Mouse (Mus musculus) spleen, postnatal 10 days (tissue): ENCODE results near the gene Actl6a.
"Not testable (repeated sequence)": the region's sequence is repeated elsewhere in the genome, so short reads cannot be mapped to it uniquely, and the experiment has no call there.

Source experiments
- DNase-seq, 2 experiments: peaks; one replicate each; pipeline ENCODE4 v3.0.0; 2021 to 2022; ENCODE audit warnings: low spot score in 2 of 2

The Actl6a gene

DNA sequence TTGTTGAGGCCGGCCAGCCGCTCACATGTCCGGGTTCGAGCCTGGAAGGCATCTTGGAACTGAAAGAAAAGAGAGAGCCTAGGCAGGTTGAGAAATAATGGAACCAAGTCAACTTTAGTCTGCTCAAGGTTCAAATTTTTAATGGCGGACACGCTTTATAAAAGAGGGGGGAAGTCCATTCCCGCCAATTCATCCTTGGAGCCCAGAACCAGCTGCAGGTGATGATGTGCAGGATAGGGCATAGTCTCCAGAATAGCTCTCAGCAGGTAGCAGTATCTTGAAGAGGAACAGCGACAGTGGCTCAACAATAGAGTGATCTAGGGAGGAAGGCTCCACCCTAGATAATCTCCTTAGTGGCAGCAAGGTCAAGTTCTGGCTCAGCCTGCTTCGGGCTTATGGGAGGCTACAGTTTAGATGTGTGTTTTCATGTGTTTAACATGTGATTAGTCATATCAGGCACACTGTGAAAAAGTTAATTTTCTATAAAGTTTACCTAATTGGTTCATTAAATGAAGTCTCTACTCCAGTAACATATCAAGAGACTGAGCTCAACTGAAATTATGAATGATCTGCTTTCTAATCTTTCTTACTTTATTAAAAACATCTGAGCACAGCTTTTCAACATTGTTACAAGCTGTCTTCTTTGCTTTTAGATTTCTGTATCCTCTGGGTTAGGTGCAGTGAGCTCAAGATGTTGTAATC, at the start of gene Actl6a:
Gene Actl6a, plus strand, starts transcription at position 652 of the 702 bp plus-strand sequence.
- DNase-seq = not testable (repeated sequence)

DNA sequence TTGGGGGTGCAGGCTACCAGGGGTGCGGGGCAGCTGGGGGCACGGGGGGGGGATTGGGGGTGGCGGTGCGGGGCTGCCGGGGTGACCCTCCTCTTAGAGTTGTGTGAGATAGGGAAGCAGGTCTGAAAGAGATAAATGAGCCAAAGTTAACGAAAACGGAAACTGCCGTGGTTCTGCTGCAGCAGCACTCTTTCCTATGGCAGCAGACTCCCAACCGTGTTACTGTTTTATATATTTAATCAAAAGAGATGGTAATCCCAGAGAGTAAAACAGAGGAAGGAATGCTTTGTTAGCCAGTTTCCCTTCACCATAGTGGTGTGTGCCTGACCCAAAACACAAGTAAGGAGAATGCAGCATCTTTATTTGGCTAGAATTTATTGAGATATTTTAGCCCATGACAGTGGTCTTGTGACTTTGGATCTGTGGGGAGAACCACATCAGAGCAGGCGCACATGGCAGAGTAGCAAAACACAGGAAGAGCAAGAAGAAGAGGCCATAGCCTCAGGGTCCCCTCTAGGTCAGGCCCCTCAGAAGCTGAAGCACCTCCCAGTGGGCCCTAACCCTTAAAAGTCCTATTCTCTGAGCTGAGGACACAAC, 49.6 kb upstream of the Actl6a start:
- no peak for DNase-seq

DNA sequence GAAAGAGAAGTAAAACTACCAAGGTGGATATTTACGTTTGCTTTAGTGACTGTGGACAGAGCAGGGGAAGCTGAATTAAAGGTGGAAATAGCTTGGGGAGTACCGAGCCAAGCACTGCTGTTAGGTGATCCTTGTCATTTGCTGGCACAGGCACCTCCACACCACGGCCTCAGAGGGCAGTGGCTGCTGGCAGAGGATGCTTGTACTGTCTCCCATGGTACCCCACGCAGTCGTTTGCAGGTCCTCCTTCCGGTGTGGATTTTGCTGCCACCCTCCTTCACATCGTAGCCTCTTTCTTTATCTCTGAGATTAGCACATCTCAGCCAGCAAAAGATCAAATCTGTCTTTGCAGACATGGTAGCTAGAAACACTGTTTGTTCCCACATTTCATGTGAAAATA, 47.7 kb upstream of the Actl6a start:
- DNase-seq = no peak

DNA sequence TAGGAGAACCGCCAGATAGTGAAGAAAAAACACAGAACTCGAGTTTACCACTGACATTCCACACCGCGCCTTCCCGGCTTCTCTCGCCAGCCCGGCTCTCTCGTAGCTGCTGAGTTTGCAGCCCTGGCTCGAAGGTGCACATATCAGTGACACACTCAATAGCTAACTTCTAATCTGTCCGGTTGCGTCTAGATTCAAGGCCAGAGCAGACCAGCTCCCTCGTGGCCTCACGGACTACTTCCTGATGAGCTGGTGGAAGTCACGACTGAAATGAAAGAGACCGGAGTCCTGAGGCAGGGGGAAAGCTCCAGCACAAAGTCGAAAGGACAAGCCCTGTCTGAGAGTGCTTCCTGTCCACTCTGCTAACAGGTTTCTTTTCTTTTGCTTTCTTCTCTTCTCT, 47.3 kb upstream of the Actl6a start:
- no peak for DNase-seq

DNA sequence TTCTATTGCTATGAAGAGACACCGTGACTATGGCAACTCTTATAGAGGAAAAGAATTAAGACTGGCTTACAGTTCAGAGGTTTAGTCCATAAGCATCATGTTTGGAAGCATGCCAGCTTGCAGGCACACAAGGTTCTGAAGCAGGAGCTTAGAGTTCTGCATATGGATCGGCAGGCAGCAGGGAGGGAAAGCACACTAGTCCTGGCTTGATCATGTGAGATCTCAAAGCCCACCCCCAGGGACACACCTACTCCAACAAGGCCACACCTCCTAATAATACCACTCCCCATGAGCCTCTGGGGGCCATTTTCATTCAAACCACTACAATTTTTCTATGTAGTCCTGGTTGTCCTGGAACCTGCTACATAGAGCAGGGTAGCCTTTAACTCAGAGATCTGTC, 46.6 kb upstream of the Actl6a start:
- no peak for DNase-seq

DNA sequence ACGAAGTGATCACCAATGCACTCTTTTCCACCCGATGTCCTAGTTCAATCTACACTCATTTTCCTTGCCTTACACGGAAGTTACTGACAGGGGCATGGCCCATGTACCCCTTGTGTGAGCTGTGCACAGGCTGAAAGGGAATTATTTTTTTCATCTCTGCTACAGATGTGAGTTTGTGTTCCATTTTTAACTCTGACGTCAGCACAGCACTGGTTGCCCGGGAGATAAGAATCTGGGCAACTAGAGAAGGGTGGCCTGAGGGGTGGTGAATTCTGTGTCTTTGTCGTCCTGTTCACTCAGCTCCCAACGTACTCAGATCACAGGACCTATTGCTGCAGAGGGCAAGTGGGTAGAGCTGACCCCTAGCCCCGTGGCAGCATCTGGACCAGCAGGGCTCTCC, 45.8 kb upstream of the Actl6a start:
- DNase-seq = no peak

DNA sequence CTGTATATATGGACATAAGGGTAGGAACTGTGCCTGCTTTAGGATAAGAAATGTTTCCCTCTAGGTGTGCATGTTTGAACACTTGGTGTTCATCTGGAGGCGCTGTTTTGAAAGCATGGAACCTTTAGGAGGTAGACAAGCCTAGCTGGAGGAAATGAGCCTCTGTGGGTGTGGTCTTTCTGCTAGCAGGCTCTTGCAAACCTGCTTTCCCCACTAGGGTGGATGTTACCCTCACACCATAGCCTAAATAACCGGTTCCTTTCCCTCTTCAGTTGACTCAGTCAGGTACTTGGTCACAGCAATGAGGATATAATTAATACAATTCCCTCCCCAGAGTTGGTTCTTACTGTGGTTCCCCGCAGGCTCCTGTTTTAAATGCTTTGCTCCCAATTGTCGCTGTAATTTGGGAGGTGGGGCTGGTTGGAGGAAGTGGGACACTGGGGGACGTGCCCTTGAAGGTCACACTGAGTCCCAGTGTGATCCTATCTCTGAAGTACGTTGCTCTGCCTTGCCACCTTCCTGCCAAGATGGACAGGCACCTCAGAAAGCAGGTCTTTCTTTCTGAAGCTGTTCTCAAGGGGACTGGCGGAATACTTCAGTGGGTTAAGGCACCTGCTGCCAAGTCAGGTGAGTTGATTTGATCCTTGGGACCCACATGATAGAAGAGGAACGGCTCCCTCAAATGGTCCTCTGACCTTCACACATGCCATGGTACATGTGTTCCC, 45.1 kb upstream of the Actl6a start:
- DNase-seq = no peak

DNA sequence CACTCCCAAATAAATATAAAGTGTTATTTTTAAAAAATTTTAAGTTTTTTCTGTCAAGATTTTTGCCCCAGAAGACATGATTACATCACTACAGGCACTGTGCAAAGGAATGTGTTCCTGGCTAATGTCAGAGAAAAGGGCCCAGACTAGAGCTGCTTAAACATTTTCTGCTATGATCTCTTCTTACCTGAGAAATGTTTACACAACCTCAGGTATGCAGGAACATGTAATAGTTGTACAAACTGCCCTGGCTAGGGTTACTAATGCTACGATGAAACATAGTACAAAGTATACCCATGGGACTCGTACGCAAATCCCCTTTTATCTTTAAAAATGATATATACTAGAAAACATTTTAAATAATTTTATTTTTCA, 44.6 kb upstream of the Actl6a start:
- no peak for DNase-seq

DNA sequence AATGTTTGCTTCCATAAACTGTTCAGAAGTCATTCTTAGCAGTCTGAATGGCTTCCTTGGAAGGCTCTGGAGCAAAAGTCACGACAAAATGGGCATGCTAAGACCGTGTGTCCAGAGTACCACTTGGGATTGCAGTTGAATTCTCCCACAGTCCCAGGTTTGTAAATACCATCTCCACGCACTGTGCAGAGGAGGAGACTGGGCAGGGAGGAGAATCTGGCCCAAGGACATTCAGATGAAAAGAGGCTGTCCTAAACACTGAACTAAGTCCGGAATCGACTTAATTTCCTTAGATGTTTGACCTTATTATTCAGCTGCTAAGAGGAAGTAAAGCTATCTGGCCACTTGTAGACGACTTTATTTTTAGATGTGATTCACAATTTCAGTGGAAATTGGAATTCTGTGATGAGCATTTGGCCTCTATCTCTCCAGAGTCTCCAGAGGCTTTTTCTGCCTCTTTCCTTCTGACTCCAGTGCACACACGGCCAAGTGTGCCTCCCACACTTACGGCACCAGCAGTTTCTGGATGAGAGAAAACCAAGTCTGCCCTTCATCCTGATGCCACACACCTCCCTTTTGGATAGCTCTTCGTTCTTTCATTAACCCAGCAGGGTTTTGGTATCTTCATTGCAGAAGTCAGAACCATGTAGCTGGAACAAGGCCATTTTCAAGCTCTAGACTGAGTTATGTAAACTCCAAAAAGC, 37.7 kb upstream of the Actl6a start:
- DNase-seq = no peak

DNA sequence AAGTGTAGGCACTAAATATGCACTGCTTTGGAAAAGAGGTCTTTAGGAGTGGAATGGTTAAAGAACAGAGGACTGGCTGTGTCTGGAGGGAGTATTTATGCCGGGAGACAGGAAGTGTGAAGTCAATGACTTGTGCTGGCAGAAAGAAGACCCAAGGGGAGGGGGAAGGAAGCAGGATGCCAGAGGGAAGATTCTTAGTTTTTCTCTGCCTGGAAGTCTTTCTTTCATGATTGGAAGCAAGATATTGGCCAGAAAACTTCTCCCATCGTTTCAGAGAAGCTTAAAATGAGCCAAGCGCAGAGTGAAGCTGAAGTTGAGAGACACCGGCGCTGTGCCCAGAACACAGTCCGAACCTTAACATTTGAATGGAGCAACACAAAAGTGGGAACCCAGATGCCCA, 36.9 kb upstream of the Actl6a start:
- DNase-seq = no peak

DNA sequence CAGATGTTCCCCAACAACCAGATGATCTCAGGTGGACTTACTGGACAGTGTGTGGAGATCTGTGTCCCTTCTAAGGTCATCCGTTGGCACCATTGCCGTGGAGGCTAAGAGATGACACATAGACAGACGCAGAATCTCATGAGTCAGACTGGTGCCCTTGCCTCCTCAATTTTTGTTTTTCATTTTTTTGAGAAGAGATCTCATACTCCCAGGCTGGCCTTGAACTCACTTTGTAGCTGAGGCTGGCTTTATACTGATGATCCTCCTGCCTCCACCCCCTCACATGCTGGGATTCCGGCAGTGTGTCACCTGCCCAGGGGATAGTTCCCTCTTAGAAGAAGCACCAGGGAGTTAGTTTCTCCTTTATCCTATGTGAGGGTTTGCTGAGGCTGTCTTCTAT, 35.9 kb upstream of the Actl6a start:
- no peak for DNase-seq

DNA sequence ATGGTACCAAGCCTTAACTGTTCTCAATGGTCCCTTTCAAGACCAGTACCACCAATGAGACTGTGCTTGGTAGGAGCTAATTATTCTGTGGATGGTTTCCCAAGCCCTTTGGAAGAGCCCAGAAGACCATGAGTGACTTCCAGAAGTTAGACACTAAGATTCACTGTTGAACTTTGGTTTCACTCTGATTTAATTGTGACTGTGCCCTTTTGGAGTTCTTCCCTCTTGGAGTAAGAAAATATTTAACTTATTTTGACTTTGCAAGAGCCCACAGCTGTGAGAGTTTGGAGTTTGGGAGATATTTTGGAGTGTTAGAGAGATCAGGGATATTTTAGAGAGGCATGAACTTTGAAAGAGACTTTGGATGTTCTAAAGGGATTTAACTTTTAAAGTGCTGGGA, 32.9 kb upstream of the Actl6a start:
- DNase-seq = no peak

DNA sequence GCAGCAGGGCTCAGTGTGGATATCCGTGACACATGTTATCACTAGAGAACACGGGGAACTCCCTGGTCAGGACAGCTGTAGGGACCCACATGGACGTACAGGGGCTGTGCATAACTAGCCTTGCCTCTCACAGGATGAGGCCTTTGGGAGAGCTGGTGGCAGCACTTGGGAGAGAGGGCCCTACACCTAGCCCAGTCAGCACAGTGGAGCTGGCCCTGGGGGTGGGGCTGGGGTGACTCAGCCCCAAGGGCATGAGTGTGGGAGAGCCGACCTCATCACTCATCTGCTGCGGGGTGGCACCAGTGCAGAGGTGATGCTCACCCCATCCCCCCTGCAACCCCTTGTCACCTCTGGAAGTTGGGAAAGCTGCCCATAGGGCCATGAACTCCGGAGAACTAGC, 29.7 kb upstream of the Actl6a start:
- no peak for DNase-seq

DNA sequence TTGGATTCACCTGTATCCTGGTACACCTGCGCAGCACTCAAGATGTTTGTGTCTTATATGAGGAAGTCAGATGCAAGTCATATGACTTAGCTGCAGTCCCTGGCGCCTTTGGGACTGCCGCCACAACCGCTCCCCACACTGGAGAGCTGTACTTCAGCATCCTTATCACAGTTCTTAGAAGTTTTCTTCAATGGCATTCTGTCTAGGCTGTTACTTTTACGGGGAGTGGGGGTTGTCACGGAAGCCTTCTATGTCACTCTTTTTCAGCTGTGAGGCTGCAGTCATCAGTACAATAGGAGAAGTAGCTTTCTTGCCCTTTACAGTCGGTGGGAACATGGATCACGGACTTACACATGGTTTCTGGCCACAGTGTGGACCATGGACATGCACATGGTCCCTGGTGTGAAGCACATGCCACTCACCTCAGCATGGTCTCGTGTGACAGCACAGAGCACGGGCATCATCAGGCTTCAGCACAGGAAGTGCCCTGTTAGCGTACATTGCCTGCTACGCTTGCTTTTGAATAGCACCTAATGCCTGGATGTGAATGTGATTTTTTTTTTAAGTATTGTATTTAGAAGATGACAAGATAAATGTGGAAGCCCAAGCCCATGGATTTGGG, 23.1 kb upstream of the Actl6a start:
- no peak for DNase-seq

DNA sequence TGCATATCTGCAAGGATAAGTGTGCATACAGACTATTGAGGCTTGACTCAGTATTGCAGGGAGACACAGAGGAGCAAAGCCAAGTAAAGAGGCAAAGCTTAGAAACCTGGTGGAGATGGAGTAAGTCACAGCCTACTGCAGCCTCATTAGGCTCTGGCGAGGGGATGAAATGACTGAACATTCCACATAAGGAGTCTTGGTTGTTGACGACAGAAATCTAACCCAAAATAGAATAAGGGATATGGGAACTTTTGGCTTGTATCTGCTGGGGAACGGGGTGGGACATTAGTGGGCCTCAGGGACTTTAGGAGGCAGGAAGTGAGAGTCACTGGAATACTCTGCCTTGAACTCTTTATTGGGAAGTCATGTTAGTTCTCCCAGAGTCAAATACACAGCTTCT, 21.5 kb upstream of the Actl6a start:
- DNase-seq = no peak

DNA sequence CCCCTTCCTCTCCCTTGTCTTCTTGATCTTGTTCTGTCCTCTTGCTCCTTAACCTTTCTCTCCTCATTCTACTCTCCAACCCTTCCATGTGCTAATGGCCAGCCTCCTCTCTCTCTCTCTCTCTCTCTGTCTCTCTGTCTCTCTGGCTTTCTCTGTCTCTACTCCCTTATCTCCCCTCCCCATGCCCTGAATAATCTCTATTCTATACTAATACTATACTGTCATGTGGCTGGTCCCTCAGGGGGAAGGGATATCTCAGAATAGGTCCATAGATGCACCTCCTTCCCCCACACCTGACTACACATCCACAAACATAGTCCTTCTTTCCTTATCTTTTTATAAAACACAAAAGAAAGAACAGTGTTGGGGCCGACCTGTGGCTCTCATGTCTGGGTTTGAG, 19.6 kb upstream of the Actl6a start:
- no peak for DNase-seq

DNA sequence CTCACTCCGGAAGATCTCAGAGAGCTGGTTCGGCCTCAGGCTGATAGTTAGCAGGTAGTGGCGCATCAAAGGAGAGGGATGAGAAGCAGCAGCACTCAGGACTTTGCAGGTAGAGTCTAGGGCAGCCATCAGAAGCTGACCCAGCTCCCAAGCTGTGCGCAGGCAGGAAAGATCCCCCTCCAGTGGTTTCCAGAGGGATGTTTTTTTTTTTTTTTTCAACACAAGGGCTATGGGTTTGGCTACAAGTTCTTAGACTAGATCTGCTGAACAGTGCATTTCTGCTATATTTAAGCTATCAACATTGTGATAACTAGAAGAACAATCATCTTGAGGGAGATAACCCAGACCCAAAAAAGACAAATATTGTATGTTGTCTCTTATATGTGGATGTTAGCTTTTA, 18.9 kb upstream of the Actl6a start:
- DNase-seq = no peak

DNA sequence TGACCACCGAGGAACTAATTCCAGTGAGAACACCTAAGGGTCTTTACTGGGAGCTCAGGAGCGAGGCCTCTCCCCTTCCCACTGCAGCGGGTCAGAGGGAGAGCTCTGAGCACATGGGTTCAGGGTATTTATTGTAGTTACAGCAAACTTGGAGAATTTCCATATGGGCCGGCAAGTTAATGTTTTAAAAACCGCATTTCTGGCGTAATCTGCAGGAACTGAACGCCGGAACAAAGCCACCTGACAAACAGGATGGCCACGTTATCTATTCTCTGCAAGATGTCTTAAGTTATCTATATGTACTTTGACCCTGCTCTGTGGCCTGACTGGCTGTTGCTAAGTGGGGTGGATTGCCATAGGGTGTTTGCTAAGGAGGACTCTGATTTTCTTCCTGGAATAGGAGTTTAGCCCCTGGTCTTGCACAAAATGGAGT, 16.5 kb upstream of the Actl6a start:
- DNase-seq = no peak

DNA sequence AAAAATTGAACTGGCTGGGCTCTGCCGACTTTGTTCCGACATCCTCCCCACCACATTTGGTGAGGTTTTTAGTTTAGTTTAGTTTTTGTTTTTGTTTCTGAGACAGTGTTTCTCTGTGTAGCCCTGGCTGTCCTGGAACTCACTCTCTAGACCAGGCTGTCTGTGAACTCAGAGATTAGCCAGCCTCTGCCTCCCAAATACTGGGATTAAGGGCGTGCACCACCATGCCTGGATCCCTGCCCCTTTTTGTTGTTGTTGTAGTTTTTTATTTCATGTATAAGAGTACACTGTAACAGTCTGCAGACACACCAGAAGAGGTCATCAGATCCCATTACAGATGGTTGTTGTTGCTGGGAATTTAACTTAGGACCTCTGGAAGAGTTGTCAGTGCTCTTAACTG, 16.1 kb upstream of the Actl6a start:
- no peak for DNase-seq

DNA sequence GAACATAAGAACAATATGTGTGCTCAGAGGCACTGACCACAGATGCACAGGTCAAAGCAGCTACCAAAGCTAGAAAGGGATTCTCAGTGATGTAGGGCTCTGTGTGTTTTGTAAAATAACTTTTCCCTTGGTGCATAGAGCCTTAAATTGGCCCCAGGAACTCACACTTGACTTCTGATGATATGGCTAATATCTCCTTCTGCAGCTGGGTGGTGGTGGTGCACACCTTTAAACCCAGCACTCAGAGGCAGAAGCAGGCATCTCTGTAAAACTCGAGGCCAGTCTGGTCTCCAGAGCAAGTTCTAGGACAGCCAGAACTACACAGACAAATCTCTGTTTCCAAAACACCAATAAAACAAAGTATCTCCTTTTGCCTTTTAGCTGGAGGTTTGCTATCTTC, 15.2 kb upstream of the Actl6a start:
- no peak for DNase-seq

DNA sequence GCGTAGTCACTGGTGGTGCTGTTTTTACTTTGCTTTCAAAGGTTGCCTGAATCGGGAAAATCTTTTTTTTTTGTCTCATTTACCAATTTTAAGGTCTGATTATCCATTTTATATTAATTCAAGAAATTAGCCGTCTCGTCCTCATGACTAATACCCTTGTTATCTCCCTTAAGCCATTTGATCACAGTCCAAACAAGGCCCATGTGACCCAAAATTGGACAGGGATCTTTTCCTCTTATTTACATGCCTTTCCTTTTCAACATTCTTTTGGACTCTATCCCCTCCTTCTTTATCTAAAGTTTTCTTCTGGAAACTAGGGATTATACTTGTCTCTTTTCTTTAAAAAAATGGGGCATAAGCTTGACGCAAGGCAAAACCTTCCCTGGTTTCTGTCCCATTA, 14.3 kb upstream of the Actl6a start:
- DNase-seq = no peak

DNA sequence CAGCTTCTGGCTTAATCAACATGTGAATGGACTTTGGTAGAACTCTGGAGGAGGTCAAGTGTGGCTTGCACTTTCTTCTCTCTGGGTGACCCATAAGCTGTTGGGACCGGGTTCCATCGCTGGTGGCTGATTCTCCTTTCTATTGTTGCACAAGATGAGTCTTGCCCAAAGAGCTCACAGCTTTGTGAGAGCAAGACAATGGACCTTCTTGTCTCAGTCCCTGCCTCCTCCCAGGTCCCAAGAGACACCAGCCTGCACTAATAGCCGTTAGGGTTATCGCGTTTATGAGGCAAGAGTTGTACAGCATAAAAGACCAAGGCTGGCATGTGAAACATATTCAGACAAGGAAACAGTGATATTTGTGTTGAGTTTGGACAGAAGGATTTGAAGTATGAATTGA, 11.9 kb upstream of the Actl6a start:
- no peak for DNase-seq
